Mouse (Mus musculus) left cerebral cortex, postnatal 10 days (tissue): Measurements from ENCODE around the gene Gsk3b. TPM values are rescaled to one million over a fixed set of nuclear protein-coding genes. Genes with fewer than 3 reads are reported as not detected.
"Not testable (repeated sequence)": the region's sequence is repeated elsewhere in the genome, so short reads cannot be mapped to it uniquely, and the experiment has no call there.

Experiments
- DNase-seq, 2 experiments: peaks; one replicate each; pipeline ENCODE4 v3.0.0; 2021 to 2022; ENCODE audit warnings: low spot score in 2 of 2, mixed read lengths in 1 of 2; ENCODE audit errors: extremely low spot score in 1 of 2
- intact Hi-C: fragments of 180-260 bp; cut with DNase I; formaldehyde crosslinking; loops from one replicate; pipeline ENCODE4 v1.15.1; 2025
- total RNA-seq, 2 experiments: library from RNA; stranded (reverse); gene quantifications; 2 replicates each; pipeline ENCODE4 v1.2.3; 2021

The Gsk3b gene
- total RNA-seq, 2 experiments from 2014 or later: 254 to 256 TPM

DNA sequence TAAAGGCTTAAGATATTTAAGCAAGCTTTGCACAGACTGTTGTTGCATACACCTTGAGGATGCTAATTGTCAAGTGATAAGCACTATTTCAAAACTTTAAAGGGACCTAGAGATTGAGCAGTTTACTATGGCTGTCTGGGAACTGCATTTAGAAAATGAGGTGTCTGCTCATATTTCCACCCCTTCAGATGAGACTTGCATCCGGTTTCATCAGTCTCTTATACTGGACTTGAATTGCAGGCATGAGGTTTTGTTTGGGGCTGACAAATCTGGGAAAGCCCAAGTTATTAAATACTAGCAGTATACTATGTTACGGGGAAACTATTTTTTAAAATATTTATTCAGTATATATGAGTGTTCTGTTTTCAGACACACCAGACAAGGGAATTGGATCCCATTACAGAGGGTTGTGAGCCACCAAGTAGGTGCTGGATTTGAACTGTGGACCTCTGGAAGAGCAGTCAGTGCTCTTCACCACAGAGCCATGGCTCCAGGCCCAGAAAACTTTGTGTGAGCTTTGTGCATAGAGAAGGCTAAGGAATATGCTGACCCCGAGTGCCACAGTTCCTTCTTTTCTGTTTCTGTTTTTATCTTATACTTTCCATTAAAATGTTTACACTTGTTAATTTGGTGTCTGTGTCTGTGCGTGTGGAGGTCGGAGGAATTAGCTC lies 6.5 kb downstream of the Gsk3b start:
- intact Hi-C loops: no loop called here
- no peak for DNase-seq

DNA sequence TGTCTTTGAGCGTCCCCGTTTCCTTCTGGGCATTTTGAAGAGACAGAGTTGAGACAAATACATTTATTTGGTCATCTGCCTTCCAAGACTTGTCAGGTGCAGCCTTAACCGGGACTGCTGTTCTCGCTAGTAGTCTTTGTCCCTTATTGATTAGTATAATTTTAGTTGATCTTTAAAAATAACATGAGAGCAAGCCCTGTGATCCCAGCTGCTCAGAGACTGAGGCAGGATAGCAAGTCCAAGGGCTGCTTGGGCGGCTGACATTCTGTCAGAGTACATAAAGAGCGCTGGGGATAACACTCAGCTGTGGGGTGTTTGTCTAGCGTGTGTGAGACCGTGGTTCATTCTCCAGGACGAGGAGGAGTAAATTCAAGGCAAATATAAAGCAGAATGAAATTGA lies 8.7 kb downstream of the Gsk3b start:
- intact Hi-C loops: no loop called here
- no peak for DNase-seq

DNA sequence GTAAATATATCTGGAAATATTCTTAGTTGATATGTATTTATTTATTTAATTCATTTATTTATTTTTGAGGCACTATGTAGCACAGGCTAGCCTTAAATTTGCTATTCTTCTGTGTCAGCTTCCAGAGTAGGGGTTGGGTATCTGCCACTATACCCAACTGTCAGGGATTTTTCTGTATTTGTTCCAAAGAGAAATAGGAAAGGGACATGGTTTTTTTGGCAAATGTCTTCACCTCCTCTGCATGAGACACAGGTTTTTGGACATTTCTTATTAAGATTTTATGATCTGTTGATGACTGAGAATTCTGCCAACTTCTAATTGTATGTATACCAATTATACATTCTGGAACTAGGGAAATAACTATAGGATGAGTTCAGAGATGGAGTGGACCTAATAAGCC lies 10.5 kb downstream of the Gsk3b start:
- intact Hi-C loops: no loop called here
- DNase-seq: no peak

DNA sequence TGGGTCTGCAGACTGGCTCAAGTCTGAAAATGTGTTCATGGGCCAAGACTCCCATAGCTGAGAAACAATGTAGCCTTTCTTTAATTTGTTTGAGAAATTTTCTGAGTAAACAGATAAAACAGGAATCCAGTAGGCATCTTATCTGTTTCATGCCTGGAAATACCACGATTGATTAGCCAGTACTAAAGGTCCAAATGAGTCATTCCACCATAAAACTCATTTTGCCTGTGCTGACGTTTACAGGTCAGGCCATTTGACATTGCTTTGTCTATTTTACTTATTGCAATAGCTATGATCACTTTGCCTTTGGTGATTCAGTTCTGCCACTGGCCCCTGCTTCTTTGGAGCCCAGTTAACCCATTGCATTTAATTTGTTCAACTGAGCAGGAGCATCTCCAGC lies 11.8 kb downstream of the Gsk3b start:
- DNase-seq: no peak
- intact Hi-C loops: no loop called here

DNA sequence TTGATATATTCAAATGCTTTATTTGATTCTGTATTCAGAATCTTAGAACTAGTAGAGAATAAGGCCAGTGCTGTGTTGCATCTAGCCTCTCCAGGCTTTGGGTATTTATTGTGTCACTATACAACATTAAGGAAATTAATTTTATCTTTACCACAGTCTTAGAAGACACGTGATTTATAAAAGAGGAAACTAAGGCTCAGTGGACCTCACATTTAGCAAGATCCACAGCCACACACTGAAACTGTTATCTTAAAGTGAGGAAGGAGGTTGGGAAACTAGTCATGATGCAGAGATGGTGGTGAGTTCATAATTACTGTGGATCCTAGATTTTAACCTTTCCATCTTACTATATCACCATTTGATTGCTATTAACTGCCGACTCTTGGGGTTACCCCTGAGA lies 16.7 kb downstream of the Gsk3b start:
- intact Hi-C loops: no loop called here
- no peak for DNase-seq

DNA sequence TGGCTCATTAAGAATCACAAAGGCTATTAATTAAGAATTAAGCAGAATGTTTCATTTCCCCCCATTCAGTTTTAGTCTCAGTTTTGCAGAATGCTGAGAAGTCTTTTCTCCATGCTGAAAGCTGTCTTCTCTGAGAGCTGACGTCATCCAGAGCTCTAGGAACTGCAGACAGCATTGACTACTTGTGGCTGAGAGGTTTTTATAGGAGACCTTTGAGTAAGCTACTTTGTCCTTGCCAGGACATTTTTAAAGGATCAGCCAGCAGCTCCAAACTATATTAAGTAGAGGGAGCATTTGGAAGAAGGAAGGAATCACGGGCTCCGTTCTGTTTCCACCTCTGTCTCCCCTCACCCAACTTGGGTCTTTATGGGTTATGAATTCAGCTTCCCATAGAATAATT lies 17.7 kb downstream of the Gsk3b start:
- intact Hi-C loops: no loop called here
- no peak for DNase-seq

DNA sequence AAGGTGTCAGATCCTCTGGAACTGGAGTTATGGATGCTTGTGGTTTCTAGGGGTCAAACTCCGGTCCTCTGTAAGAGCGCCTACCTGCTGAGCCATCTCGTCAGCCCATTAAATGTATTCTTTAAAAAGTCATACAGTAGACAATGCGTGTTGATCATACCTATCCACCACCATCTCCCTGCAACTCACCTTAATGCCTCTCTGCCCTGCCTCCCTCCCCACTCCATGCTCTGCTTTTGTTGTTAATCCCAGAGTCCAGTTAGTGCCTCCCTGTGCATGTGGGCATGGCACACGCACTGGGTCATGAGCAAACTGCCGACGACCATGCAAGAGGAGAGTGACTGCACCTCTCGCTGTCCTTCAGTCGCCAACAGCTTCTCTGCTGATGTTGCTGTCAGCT lies 21.2 kb downstream of the Gsk3b start:
- intact Hi-C loops: no loop called here
- DNase-seq: no peak

DNA sequence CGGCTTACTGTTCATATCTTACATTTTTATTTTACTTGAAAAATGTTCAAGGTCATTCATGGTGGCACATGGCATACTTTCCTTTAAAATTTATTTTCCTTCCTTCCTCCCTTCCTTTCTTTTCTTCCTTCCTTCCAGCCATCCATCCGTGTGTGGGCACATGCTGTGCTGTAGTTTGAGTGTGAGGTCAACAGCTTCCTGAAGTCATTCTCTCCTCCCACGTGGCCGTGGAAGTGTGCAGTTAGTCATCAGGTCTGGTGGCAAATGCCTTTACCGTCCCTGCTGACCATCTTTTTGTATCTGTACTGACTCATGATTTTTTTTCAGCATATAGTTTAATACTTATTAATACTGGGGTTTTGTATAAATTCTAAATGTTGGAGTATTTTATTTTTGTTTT lies 21.8 kb downstream of the Gsk3b start:
- DNase-seq: no peak
- intact Hi-C loops: no loop called here

DNA sequence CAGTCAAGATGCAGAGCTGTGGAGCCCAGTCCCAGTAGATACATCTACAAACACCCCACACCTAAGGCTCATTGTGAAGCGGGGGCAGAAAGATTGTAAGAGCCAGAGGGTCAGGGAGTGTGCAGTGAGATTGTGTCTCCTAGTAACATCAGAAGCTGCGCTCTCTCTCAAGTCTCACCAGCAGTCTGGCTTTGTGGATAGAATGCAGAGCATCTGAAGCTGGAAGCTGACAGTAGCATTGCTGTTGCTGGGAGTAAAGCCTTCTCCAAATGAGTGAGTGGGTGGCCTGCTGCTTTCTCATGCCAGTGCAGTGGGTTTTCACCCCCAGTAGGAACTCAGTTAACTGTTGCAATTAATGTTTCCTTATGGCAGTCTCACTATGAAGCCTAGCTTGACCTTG lies 25.3 kb downstream of the Gsk3b start:
- intact Hi-C loops: no loop called here
- no peak for DNase-seq

DNA sequence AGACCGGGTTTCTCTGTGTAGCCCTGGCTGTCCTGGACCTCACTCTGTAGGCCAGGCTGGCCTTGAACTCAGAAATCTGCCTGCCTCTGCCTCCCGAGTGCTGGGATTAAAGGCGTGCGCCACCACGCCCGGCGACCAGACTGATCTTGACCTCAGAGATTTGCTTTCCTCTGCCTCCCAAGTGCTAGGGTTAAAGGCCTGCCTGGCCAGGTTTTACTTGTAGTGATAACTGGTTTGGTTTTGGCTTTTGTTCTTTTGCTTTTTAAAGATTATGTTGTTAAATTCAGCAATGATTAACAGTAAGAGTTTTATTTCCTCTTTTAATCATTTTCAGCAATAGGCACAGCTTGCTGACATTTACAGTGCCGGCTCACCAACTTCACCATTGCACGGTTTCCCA lies 29.1 kb downstream of the Gsk3b start:
- intact Hi-C loops: not testable (repeated sequence)

DNA sequence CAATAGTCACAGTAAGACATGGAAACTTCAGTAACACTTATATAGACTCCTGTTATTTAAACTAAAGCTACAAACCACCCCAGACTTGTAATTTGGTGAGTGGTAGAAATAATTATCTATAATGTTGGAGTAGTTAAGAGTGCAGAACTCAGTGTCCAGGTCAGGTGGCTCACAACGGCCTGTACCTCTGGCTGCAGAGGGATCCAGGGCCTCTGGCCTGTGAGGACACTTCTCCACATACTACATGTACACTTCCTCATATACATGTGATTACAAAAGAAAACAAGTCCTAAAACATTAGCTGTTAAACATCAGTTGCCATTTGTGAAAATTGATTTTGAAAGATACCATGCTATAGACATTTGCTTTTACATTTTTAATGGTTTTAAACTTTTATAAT lies 29.9 kb downstream of the Gsk3b start:
- intact Hi-C loops: no loop called here
- DNase-seq: no peak

More for the DNA sequence above, 29.1 kb downstream of the Gsk3b start:
- not testable (repeated sequence) for DNase-seq

DNA sequence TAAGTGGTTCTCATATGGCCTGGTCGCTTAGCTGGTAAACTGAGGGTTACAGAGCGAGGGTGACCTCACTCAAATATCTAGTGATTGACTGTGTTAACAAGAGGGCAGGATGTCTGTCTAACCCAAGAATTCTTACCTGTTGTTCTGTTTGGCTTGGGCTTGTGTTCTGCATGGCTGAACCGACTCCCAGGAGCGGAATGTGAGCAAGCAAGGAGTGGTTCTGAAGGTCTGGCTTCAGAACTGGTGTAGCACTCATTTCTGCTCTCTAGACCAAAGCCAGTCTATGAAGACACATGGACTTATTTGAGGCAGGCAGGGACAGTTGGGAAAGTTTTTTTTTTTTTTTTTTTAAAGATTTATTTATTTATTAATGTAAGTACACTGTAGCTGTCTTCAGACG lies 30.5 kb downstream of the Gsk3b start:
- no peak for DNase-seq
- intact Hi-C loops: no loop called here

DNA sequence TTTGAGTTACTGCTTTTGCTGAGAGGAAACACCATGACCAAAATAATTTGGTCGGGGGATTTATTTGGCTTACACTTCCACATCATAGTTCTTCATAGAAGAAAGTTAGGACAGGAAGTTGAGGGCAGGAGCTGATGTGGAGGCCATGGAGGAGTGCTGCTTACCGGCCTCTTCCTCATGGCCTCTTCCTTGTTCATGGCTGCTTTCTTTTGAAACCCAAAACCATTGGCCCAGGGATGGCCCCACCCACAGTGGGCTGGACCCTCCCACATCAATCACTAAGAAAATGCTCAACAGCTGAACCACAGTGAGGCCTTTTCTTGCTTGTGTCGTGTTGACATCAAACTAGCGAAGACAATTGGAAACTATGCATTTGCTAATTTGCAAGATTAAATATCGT lies 40.4 kb downstream of the Gsk3b start:
- no peak for DNase-seq
- intact Hi-C loops: no loop called here

DNA sequence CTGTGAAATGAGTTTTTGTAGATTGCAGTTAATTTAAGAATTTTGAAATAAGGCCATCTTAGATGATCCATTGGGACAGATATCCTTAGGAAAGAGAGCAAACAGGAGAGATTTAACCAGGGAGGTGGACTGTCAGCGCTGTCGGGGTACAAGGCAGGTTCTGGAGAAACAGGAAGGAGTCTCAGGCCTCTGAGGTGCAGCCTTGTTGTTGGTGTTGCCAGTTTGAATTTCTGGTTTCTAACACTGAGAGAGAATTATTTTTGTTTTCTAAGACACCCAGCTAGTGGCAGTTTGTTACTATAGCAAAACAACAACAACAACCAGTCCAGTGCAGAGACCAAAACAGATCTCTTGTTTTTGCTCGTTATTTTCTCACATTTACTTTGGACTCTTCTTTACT lies 42.2 kb downstream of the Gsk3b start:
- intact Hi-C loops: no loop called here
- no peak for DNase-seq

DNA sequence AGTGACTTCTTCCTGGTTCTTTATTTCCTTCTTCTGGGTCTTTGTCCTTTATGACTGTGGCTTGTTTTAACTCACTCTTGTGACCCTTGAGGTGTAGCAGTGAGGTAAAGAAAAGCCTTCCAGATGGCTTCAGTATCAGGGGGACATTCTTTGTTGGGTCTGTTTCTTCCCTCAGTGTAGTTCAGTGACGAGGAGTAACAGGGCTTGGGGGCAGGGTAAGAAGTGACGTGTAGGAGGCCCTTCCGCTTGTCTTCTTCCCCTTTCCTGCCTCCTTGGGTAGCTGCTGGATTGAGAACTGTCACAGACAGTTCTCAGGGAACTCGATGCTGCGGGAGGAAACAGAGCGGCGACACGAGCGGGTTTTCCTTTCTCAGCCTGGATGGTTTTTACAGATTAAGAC lies 43.0 kb downstream of the Gsk3b start:
- DNase-seq: peak in 1 of 2 experiments; percentile 42
- intact Hi-C loops: no loop called here

DNA sequence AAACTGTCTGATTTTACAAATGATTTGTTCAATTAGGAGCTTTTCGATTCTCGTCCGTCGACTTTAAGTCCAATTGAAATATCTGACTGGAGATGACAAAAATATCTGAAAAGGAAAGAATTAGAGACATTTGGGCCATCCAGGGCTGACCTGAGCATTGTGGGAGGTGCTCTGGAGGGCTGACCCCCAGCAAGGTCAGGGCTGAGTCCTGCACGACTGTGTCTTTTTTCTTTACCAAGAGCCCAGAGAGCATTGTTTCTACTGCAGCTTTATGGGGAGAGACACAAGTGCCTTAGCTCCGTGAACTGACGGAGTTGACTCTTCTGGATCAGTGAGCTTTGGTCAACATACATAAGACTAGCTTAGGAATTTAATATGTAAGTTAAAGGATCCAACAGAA lies 43.4 kb downstream of the Gsk3b start:
- no peak for DNase-seq
- intact Hi-C loops: no loop called here

DNA sequence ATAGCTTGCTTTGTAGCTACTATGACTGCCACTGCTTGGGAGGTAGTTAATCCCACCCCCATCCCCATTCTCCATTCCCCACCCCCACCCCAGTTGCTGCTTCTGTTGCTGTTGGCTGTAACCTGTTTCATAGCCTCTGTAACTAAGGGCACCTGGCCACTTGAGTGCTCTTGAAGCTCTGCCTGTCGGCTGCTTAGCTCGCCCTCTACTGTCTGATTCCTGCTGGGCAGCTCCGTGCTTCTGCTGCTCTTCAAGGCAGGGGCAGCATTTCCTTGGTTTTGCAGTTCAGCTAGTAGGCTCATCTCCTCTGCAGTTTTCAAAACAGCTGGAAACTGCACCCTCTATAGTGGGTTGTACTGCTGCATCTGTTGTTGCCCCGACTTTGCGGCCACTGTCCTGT lies 48.5 kb downstream of the Gsk3b start:
- intact Hi-C loops: no loop called here
- no peak for DNase-seq

DNA sequence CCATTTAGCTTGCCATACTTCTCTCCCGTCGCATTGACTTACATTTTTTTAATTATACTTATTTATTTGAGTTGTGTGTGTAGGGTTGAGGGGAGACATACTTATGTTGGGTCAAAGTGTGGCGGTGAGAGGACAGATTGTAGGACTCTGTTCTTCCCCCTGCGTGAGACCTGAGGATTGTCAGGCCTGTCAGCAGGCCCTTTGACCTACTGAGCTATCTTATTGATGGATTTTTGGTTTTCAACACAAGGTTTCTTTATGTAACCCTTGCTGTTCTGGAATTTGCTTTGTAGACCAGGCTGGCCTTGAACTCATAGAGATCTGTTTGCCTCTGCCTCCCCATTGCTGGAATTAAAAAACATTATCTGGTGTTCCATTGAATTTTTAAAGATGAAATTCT lies 56.1 kb downstream of the Gsk3b start:
- no peak for DNase-seq
- intact Hi-C loops: no loop called here

DNA sequence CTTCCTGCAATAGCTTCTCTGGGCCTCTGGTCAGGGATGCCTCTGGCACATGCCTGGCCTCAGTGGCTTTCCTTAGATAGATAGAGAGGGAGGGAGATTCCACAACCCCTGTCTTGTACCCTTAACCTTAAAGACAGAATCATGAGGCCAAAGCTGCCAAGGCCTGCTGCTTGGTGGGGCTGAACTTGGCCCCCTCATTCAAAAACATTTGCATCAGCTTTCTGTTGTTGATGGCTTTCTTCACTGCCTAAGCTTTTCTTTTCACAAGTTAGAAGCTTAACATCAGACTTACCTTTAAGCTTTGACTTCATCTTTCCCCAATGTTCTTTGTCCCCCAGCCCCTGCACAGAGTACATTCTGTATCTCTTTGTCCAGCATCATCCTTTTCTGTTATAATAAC lies 61.8 kb downstream of the Gsk3b start:
- intact Hi-C loops: no loop called here
- DNase-seq: no peak

DNA sequence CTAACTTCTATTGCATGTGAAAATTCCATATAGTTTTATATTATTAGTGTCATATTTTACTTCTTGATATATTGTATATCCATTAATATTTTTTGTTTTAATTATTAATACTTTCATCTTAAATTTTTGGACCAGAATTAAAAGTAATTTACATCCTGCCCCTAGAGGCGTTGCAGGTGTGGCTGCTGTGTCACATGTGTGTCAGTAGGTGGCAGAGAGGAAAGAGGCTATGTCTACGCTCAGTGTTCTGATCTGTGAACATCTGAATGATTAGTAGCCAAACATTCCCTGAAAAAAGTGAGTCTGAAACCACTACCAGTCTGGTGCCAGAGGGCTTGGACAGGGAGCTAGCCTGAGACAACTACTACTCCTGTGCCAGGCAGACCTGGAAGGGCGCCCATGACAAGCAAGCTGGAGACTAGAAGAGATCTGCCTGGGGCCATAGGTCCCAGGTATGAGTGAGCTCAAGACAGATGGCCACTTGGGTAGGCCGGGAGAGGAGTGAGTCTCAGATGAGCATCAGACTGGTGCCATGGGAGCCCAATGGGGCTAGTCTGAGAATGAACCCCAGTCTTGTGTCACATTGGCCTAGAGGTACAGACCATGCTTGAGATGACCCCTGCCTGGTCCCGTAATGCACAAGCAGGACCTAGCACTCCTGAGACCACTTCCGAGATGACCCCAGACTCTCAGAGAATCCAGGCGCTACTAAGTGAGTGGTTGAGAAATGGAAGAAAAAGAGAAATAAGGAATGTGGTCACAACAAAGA lies 69.2 kb downstream of the Gsk3b start:
- no peak for DNase-seq
- intact Hi-C loops: no loop called here

DNA sequence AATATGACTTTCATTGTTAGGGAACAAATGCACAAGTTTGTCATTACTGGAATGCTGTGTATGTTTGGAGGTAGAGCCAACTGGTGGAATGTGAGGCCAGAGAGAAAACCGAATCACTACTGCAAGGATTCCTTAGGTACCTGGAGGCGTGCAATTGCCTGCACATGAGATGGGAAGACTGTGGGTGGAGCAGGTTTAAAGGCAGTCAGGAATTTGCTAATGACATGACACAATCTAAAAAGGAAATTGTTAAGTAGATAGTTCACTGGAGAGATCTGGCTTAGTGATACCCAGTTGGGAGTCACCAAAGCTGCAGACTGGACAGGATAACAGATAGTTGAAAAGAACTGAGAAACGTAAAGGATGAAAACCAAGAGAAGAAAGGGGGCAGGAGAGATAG lies 73.2 kb downstream of the Gsk3b start:
- intact Hi-C loops: no loop called here
- no peak for DNase-seq
